Mouse (Mus musculus) intestine, postnatal 0 days (tissue): ENCODE data around the gene Eid3. TPM values are rescaled to one million over a fixed set of nuclear protein-coding genes. Genes with fewer than 3 reads are reported as not detected.

Source experiments
- ATAC-seq: fragments of 200-750 bp; cut with Nextera tagmentation; 2 replicates; pipeline ENCODE4 v1.8.0; 2017; ENCODE audit warnings: mild to moderate bottlenecking, moderate TSS enrichment, moderate library complexity
- H3K27ac ChIP-seq: fragments of 300-500 bp; sonication (generic); 2 replicates; pipeline ENCODE4 v1.5.1; 2014; ENCODE audit warnings: mild to moderate bottlenecking, low read depth, low read length, moderate library complexity
- H3K27me3 ChIP-seq: fragments of 300-500 bp; sonication (generic); replicated peaks from 2 replicates; pipeline ENCODE4 v1.6.1; 2014; ENCODE audit warnings: low read length, mixed read lengths; ENCODE audit not compliant: control insufficient read depth, insufficient read depth
- H3K36me3 ChIP-seq: fragments of 300-500 bp; sonication (generic); 2 replicates; pipeline ENCODE4 v1.6.1; 2014; ENCODE audit warnings: mild to moderate bottlenecking, moderate library complexity; ENCODE audit not compliant: control insufficient read depth, insufficient read depth
- H3K4me1 ChIP-seq: fragments of 300-500 bp; sonication (generic); replicated peaks from 2 replicates; pipeline ENCODE4 v1.6.1; 2014; ENCODE audit warnings: antibody characterized with exemption, low read length, mixed read lengths; ENCODE audit not compliant: control insufficient read depth, insufficient read depth
- H3K4me2 ChIP-seq: fragments of 300-500 bp; sonication (generic); replicated peaks from 2 replicates; pipeline ENCODE4 v1.6.1; 2014; ENCODE audit warnings: low read depth, mild to moderate bottlenecking, moderate library complexity
- H3K4me3 ChIP-seq: fragments of 300-500 bp; sonication (generic); 2 replicates; pipeline ENCODE4 v1.5.1; 2014; ENCODE audit warnings: low read depth, low read length
- H3K9ac ChIP-seq: fragments of 300-500 bp; sonication (generic); 2 replicates; pipeline ENCODE4 v1.6.1; 2014; ENCODE audit warnings: mild to moderate bottlenecking, low read depth, low read length
- H3K9me3 ChIP-seq: fragments of 300-500 bp; sonication (generic); 2 replicates; pipeline ENCODE4 v1.6.1; 2016; ENCODE audit warnings: mixed run types; ENCODE audit not compliant: control insufficient read depth
- CTCF ChIP-seq: sonication (generic); IDR thresholded peaks from 2 replicates; pipeline ENCODE4 v1.5.1; 2016; ENCODE audit warnings: low read depth, mild to moderate bottlenecking, control low read depth, antibody characterized with exemption, moderate library complexity
- WGBS: fragments of 180-500 bp; shearing (Covaris S2); extraction: QIAGEN DNeasy Blood & Tissue Kit; methylation state at CpG from one replicate; pipeline ENCODE4 v1.1.7; 2014; 5-methylcytosine and 5-hydroxymethylcytosine counted together
- polyA plus RNA-seq: library from polyadenylated mRNA; unstranded; fragments of >200 nt; fragmentation: Nextera tagmentation; extraction: Ambion mirVana; gene quantifications from 2 replicates; pipeline ENCODE4 v1.2.1, GENCODE M21; 2015

The Eid3 gene
- polyA plus RNA-seq, result 0.17 and 0.38 TPM in 2 replicates

GRCm38 (mm10) chr10:82866356-82866755 lies at the start of gene Eid3:
TSS of gene Eid3 (plus strand) at chr10:82866626.
- ATAC-seq, result no peak
- TF ChIP-seq CTCF, result no peak
- peaks cover 35% of the 10 kb centered on the region for H3K36me3 ChIP-seq
- no peak within 1 kb of the TSS for H3K27ac ChIP-seq
- H3K4me3 ChIP-seq, result no peak within 1 kb of the TSS
- H3K27me3 ChIP-seq, result no peaks in the 10 kb centered on the region
- WGBS, result 70% methylated on average over 9 of the region's 9 CpGs
- H3K4me2 ChIP-seq, result no peak within 1 kb of the TSS
- H3K9me3 ChIP-seq, result no peaks in the 10 kb centered on the region
- H3K4me1 ChIP-seq, result 0 out of 2 replicates have a peak, but pooled peaks cover 6% of the 10 kb centered on the region
- H3K9ac ChIP-seq, result no peak within 1 kb of the TSS

- no peak for ATAC-seq
- Histone ChIP-seq H3K4me3 (no peak overlapping the region), H3K4me1 (no peaks in the 10 kb centered on the region), H3K4me2 (no peak overlapping the region), H3K27me3 (no peaks in the 10 kb centered on the region), H3K27ac (no peak overlapping the region), H3K9me3 (no peaks in the 10 kb centered on the region), H3K9ac (no peak overlapping the region), H3K36me3 (no peaks in the 10 kb centered on the region)
- WGBS, result 94% methylated on average over 3 of the region's 3 CpGs
- TF ChIP-seq CTCF, result no peak
These were observed 48.9 kb upstream of the Eid3 start for GRCm38 (mm10) chr10:82817514-82817913.

GRCm38 (mm10) chr10:82817936-82818335 lies 48.5 kb upstream of the Eid3 start:
- TF ChIP-seq CTCF, result no peak
- 61% methylated on average over 9 of the region's 9 CpGs for WGBS
- H3K4me2 ChIP-seq, result no peak overlapping the region
- ATAC-seq, result no peak
- no peaks in the 10 kb centered on the region for H3K27me3 ChIP-seq
- no peaks in the 10 kb centered on the region for H3K4me1 ChIP-seq
- H3K4me3 ChIP-seq, result no peak overlapping the region
- H3K9ac ChIP-seq, result no peak overlapping the region
- no peaks in the 10 kb centered on the region for H3K36me3 ChIP-seq
- H3K9me3 ChIP-seq, result no peaks in the 10 kb centered on the region
- H3K27ac ChIP-seq, result no peak overlapping the region

- no peak for TF ChIP-seq CTCF
These were observed 47.8 kb upstream of the Eid3 start for GRCm38 (mm10) chr10:82818661-82819060.

GRCm38 (mm10) chr10:82823108-82823778 lies 43.2 kb upstream of the Eid3 start:
- H3K4me1 ChIP-seq, result no peaks in the 10 kb centered on the region
- TF ChIP-seq CTCF, result no peak
- WGBS, result 73% methylated on average over 14 of the region's 14 CpGs
- H3K4me2 ChIP-seq, result no peak overlapping the region
- H3K9me3 ChIP-seq, result no peaks in the 10 kb centered on the region
- H3K36me3 ChIP-seq, result no peaks in the 10 kb centered on the region
- ATAC-seq, result no peak
- H3K4me3 ChIP-seq, result no peak overlapping the region
- H3K27ac ChIP-seq, result no peak overlapping the region
- no peak overlapping the region for H3K9ac ChIP-seq
- H3K27me3 ChIP-seq, result no peaks in the 10 kb centered on the region

More at GRCm38 (mm10) chr10:82818661-82819060, 47.8 kb upstream of the Eid3 start:
- 88% methylated on average over 6 of the region's 6 CpGs for WGBS
- Histone ChIP-seq H3K4me1 (no peaks in the 10 kb centered on the region), H3K9ac (no peak overlapping the region), H3K9me3 (no peaks in the 10 kb centered on the region), H3K4me2 (no peak overlapping the region), H3K27me3 (no peaks in the 10 kb centered on the region), H3K36me3 (no peaks in the 10 kb centered on the region), H3K4me3 (no peak overlapping the region), H3K27ac (no peak overlapping the region)
- ATAC-seq, result no peak

GRCm38 (mm10) chr10:82823779-82824177 lies 42.6 kb upstream of the Eid3 start:
- Histone ChIP-seq H3K9ac (no peak overlapping the region), H3K4me3 (no peak overlapping the region), H3K4me1 (no peaks in the 10 kb centered on the region), H3K9me3 (no peaks in the 10 kb centered on the region), H3K27me3 (no peaks in the 10 kb centered on the region), H3K4me2 (no peak overlapping the region), H3K36me3 (no peaks in the 10 kb centered on the region), H3K27ac (no peak overlapping the region)
- WGBS, result 72% methylated on average over 5 of the region's 5 CpGs
- TF ChIP-seq CTCF, result no peak
- ATAC-seq, result no peak
